Mouse (Mus musculus) thymus, adult 2 months (tissue): ENCODE measurements at regions not wholly inside any gene's neighbourhood (a gene's known extent, or its start where the extent isn't known, plus 50 kb on each side); places are given as distances from the start of the nearest gene placed in this dataset.

ENCODE experiments used
- DNase-seq: peaks from one replicate; pipeline ENCODE4 v3.0.0; 2021
- H3K27ac ChIP-seq: fragments of 200-500 bp; 2 replicates; pipeline ENCODE4 v1.5.1; 2012; ENCODE audit warnings: low read length, control low read depth; ENCODE audit not compliant: control insufficient read depth, insufficient read depth
- H3K27me3 ChIP-seq: fragments of 200-500 bp; 2 replicates; pipeline ENCODE4 v1.6.1; 2012; ENCODE audit warnings: mild to moderate bottlenecking, low read length, moderate library complexity, mixed read lengths; ENCODE audit not compliant: control insufficient read depth, insufficient read depth
- H3K36me3 ChIP-seq: fragments of 200-500 bp; 2 replicates; pipeline ENCODE4 v1.6.1; 2012; ENCODE audit warnings: mild to moderate bottlenecking, low read length, moderate library complexity; ENCODE audit not compliant: control insufficient read depth, insufficient read depth
- H3K4me1 ChIP-seq: fragments of 200-500 bp; replicated peaks from 2 replicates; pipeline ENCODE4 v1.6.1; 2012; ENCODE audit warnings: low read length; ENCODE audit not compliant: control insufficient read depth, insufficient read depth
- H3K4me3 ChIP-seq: fragments of 200-500 bp; 2 replicates; pipeline ENCODE4 v1.5.1; 2012; ENCODE audit warnings: mild to moderate bottlenecking, low read length, control low read depth, moderate library complexity; ENCODE audit not compliant: control insufficient read depth, insufficient read depth
- CTCF ChIP-seq: fragments of 200-500 bp; IDR thresholded peaks from 2 replicates; pipeline ENCODE4 v1.5.1; 2012; ENCODE audit warnings: mild to moderate bottlenecking, control low read depth, low read length, moderate library complexity, borderline replicate concordance; ENCODE audit not compliant: control insufficient read depth, poor library complexity, insufficient read depth; ENCODE audit errors: extremely low read depth
- POLR2A ChIP-seq: fragments of 200-500 bp; IDR thresholded peaks from 2 replicates; pipeline ENCODE4 v1.6.1; 2012; ENCODE audit warnings: mild to moderate bottlenecking, low read length, control low read depth, moderate library complexity; ENCODE audit not compliant: control insufficient read depth, poor library complexity, insufficient read depth; ENCODE audit errors: extremely low read depth
- WGBS: fragments of 180-500 bp; shearing (Covaris S2); methylation state at CpG from one replicate; pipeline ENCODE4 v1.1.7; 2018; 5-methylcytosine and 5-hydroxymethylcytosine counted together

- no peak for TF ChIP-seq CTCF
- TF ChIP-seq POLR2A, result no peak
- H3K36me3 ChIP-seq, result no peaks in the 10 kb centered on the region
- H3K4me1 ChIP-seq, result no peaks in the 10 kb centered on the region
- no peak for DNase-seq
- H3K4me3 ChIP-seq, result no peak overlapping the region
- no peak overlapping the region for H3K27ac ChIP-seq
- H3K27me3 ChIP-seq, result no peaks in the 10 kb centered on the region
Measured at GRCm38 (mm10) chr15:56320501-56320900, 1156.9 kb downstream of the Slc22a22 start.

GRCm38 (mm10) chr15:56294910-56295438 is 1182.5 kb downstream of the Slc22a22 start:
- TF ChIP-seq POLR2A (no peak), CTCF (no peak)
- no peaks in the 10 kb centered on the region for H3K27me3 ChIP-seq
- no peaks in the 10 kb centered on the region for H3K4me1 ChIP-seq
- no peak overlapping the region for H3K4me3 ChIP-seq
- no peaks in the 10 kb centered on the region for H3K36me3 ChIP-seq
- H3K27ac ChIP-seq, result no peak overlapping the region
- 86% methylated on average over 3 of the region's 3 CpGs for WGBS
- no peak for DNase-seq

- Histone ChIP-seq H3K27me3 (no peaks in the 10 kb centered on the region), H3K27ac (no peak overlapping the region), H3K36me3 (no peaks in the 10 kb centered on the region), H3K4me3 (no peak overlapping the region), H3K4me1 (no peaks in the 10 kb centered on the region)
- whole genome bisulfite sequencing, result 65% methylated on average over 7 of the region's 7 CpGs
- DNase-seq, result no peak
- TF ChIP-seq POLR2A, result no peak
- TF ChIP-seq CTCF, result no peak
Measured at GRCm38 (mm10) chr15:56278622-56279301, 1198.7 kb downstream of the Slc22a22 start.

GRCm38 (mm10) chr15:56278006-56278405 is 1199.4 kb downstream of the Slc22a22 start:
- Histone ChIP-seq H3K27me3 (no peaks in the 10 kb centered on the region), H3K36me3 (no peaks in the 10 kb centered on the region), H3K4me3 (no peak overlapping the region), H3K27ac (no peak overlapping the region), H3K4me1 (no peaks in the 10 kb centered on the region)
- 90% methylated on average over 3 of the region's 3 CpGs for WGBS
- DNase-seq, result no peak
- no peak for TF ChIP-seq POLR2A
- no peak for TF ChIP-seq CTCF

GRCm38 (mm10) chr15:56248731-56249130 is 1228.7 kb downstream of the Slc22a22 start:
- H3K4me3 ChIP-seq, result no peak overlapping the region
- no peak overlapping the region for H3K27ac ChIP-seq
- no peaks in the 10 kb centered on the region for H3K27me3 ChIP-seq
- DNase-seq, result no peak
- no peaks in the 10 kb centered on the region for H3K36me3 ChIP-seq
- no peaks in the 10 kb centered on the region for H3K4me1 ChIP-seq
- WGBS, result 66% methylated on average over 1 of the region's 1 CpGs
- no peak for TF ChIP-seq CTCF
- TF ChIP-seq POLR2A, result no peak

GRCm38 (mm10) chr15:56244004-56244735 is 1233.3 kb downstream of the Slc22a22 start:
- Histone ChIP-seq H3K4me3 (no peak overlapping the region), H3K27ac (no peak overlapping the region), H3K4me1 (no peaks in the 10 kb centered on the region), H3K36me3 (no peaks in the 10 kb centered on the region), H3K27me3 (no peaks in the 10 kb centered on the region)
- no peak for TF ChIP-seq POLR2A
- TF ChIP-seq CTCF, result no peak
- 52% methylated on average over 9 of the region's 9 CpGs for WGBS
- no peak for DNase-seq
